Mouse (Mus musculus): ENCODE data around the gene Doc2b. TPM values are rescaled to one million over a fixed set of nuclear protein-coding genes. Genes with fewer than 3 reads are reported as not detected.

Gene Doc2b
- polyA plus RNA-seq, 2 experiments = 0.01 TPM; not detected in 1

DNA sequence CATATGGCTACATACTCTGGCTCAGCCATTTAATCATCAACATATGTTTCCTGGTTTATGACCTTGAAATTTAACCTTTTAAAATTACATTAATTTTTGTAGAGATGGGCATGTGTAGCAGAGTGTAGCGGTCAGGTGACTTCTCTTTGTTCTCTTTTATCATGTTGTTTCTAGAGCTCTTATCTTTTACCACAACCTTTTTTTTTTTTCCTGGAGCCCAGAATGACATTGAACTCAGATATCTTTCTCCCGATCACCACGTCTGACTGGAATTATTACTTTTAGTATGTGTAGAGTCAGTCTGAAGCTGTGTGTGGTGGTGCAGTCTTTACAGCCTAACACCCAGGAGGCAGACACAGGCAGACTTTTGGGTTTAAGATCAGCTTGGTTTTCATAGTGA lies 54.2 kb downstream of the Doc2b start:
- H3K27ac ChIP-seq = no peak overlapping the region
- H3K4me1 ChIP-seq (replicated peaks; ENCODE audit: control insufficient read depth in 2 of 2, insufficient read depth in 2 of 2, low read length in 1 of 2) = peaks cover 10 to 28% of the 10 kb centered on the region in 2 experiments
- ATAC-seq (ENCODE audit: insufficient read depth) = no peak
- H3K9ac ChIP-seq (replicated peaks) = no peak overlapping the region
- H3K9me3 ChIP-seq (ENCODE audit: control insufficient read depth, low read length) = no peaks in the 10 kb centered on the region
- DNase-seq (ENCODE audit: low read depth in 3 of 3, low spot score in 3 of 3) = no peak
- no peak overlapping the region for H3K4me3 ChIP-seq (ENCODE audit: insufficient read depth in 1 of 2, low read depth in 2 of 2, low read length in 2 of 2)
- TF ChIP-seq EP300 (IDR thresholded peaks at IDR 0.05; ENCODE audit: low read depth) (no peak), CTCF (IDR thresholded peaks at IDR 0.05; ENCODE audit: low read depth) (no peak)
- H3K4me2 ChIP-seq (ENCODE audit: low read depth) = no peak overlapping the region
- WGBS (ENCODE audit: insufficient replicate concordance) = 22% methylated on average over 3 of the region's 3 CpGs
- H3K36me3 ChIP-seq (replicated peaks; ENCODE audit: control insufficient read depth, insufficient read depth, low read depth) = peaks cover 8% of the 10 kb centered on the region
- no peaks in the 10 kb centered on the region for H3K27me3 ChIP-seq (ENCODE audit: control insufficient read depth, insufficient read depth, low read length)

DNA sequence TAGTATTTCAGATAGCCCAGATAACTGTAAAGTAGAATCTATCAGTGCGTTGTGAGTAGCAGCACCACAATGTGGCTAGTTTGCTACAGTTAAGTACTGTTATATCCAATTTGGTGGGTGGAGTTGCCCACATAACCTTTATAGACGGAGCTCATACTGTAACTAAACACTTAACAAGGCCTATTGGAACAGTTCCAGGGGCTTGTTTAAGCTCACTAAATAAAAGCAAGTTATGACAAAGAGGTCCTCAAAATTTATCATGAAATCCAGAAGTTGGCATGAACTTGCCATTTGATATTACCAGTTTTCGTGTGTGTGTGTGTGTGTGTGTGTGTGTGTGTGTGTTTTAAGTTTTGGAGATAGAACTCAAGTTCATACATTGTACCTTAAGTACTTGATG lies 55.6 kb downstream of the Doc2b start:
- peaks cover 8% of the 10 kb centered on the region for H3K36me3 ChIP-seq (replicated peaks; ENCODE audit: control insufficient read depth, insufficient read depth, low read depth)
- no peak overlapping the region for H3K9ac ChIP-seq (replicated peaks)
- no peak for TF ChIP-seq CTCF (IDR thresholded peaks at IDR 0.05; ENCODE audit: low read depth)
- no peak for TF ChIP-seq EP300 (IDR thresholded peaks at IDR 0.05; ENCODE audit: low read depth)
- H3K27me3 ChIP-seq (ENCODE audit: control insufficient read depth, insufficient read depth, low read length) = no peaks in the 10 kb centered on the region
- H3K9me3 ChIP-seq (ENCODE audit: control insufficient read depth, low read length) = no peaks in the 10 kb centered on the region
- no peak overlapping the region for H3K27ac ChIP-seq
- H3K4me1 ChIP-seq (replicated peaks; ENCODE audit: control insufficient read depth in 2 of 2, insufficient read depth in 2 of 2, low read length in 1 of 2) = peaks cover 10 to 28% of the 10 kb centered on the region in 2 experiments
- ATAC-seq (ENCODE audit: insufficient read depth) (no peak), DNase-seq (ENCODE audit: low read depth in 3 of 3, low spot score in 3 of 3) (no peak)
- no peak overlapping the region for H3K4me3 ChIP-seq (ENCODE audit: insufficient read depth in 1 of 2, low read depth in 2 of 2, low read length in 2 of 2)
- 48% methylated on average over 3 of the region's 3 CpGs for WGBS (ENCODE audit: insufficient replicate concordance)
- H3K4me2 ChIP-seq (ENCODE audit: low read depth) = no peak overlapping the region

DNA sequence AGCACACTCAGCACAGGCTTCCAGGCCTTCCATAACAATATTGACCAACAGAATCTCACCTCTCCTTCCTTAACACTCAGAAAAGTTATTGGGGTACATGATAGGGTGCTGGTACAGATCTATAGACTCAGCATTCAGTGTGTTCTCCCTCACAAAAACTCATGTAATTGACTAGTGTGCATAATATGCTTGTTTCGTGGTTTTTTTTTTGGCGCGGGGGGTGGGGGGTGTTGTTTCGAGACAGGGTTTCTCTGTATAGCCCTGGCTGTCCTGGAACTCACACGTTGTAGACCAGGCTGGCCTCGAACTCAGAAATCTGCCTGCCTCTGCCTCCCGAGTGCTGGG lies 57.4 kb downstream of the Doc2b start:
- Histone ChIP-seq H3K9me3 (ENCODE audit: control insufficient read depth, low read length) (no peaks in the 10 kb centered on the region), H3K4me1 (replicated peaks; ENCODE audit: control insufficient read depth in 2 of 2, insufficient read depth in 2 of 2, low read length in 1 of 2) (peaks cover 19 to 37% of the 10 kb centered on the region in 2 experiments), H3K27ac (no peak overlapping the region), H3K9ac (replicated peaks) (no peak overlapping the region), H3K4me2 (ENCODE audit: low read depth) (no peak overlapping the region), H3K27me3 (ENCODE audit: control insufficient read depth, insufficient read depth, low read length) (no peaks in the 10 kb centered on the region), H3K4me3 (ENCODE audit: insufficient read depth in 1 of 2, low read depth in 2 of 2, low read length in 2 of 2) (no peak overlapping the region), H3K36me3 (replicated peaks; ENCODE audit: control insufficient read depth, insufficient read depth, low read depth) (peaks cover 8% of the 10 kb centered on the region)
- DNase-seq (ENCODE audit: low read depth in 3 of 3, low spot score in 3 of 3) (no peak), ATAC-seq (ENCODE audit: insufficient read depth) (no peak)
- TF ChIP-seq CTCF (IDR thresholded peaks at IDR 0.05; ENCODE audit: low read depth) = no peak
- no peak for TF ChIP-seq EP300 (IDR thresholded peaks at IDR 0.05; ENCODE audit: low read depth)
- 80% methylated on average over 7 of the region's 7 CpGs for WGBS (ENCODE audit: insufficient replicate concordance)

DNA sequence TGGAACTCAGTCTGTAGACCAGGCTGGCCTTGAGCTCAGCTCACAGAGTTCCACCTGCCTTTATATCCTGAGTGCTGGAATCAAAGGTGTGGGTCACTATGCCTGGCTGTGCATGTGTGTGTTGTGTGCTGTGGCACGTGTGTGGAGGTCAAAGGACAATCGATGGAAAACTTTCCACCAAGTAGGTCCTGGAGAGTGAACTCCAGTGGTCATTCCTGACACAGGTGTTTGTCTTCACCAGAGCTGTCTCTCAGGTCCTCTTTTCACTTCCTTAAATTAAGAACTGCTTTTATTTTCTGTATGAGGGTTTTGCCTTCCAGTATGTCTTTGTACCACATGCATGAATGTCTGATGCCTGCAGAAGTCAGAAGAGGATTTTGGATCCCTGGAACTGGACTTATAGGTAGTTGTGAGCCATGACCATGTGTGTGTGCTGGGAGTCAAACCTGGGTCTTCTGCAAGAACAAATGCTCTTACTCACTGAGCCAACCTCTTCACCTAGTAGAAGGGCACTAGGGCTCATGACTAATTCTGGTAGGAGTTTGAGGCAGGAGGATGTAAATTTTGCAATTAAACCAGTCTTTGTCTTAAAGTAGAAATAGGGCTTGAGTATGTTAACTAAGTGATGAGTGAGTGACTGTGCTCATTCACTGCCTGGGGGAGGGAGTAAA lies 57.9 kb downstream of the Doc2b start:
- 72% methylated on average over 2 of the region's 2 CpGs for WGBS (ENCODE audit: insufficient replicate concordance)
- Histone ChIP-seq H3K4me3 (ENCODE audit: insufficient read depth in 1 of 2, low read depth in 2 of 2, low read length in 2 of 2) (no peak overlapping the region), H3K9me3 (ENCODE audit: control insufficient read depth, low read length) (no peaks in the 10 kb centered on the region), H3K27ac (no peak overlapping the region), H3K4me1 (replicated peaks; ENCODE audit: control insufficient read depth in 2 of 2, insufficient read depth in 2 of 2, low read length in 1 of 2) (peaks cover 19 to 37% of the 10 kb centered on the region in 2 experiments), H3K4me2 (ENCODE audit: low read depth) (no peak overlapping the region), H3K9ac (replicated peaks) (no peak overlapping the region), H3K36me3 (replicated peaks; ENCODE audit: control insufficient read depth, insufficient read depth, low read depth) (peaks cover 8% of the 10 kb centered on the region), H3K27me3 (ENCODE audit: control insufficient read depth, insufficient read depth, low read length) (no peaks in the 10 kb centered on the region)
- DNase-seq (ENCODE audit: low read depth in 3 of 3, low spot score in 3 of 3) (no peak), ATAC-seq (ENCODE audit: insufficient read depth) (no peak)
- no peak for TF ChIP-seq EP300 (IDR thresholded peaks at IDR 0.05; ENCODE audit: low read depth)
- no peak for TF ChIP-seq CTCF (IDR thresholded peaks at IDR 0.05; ENCODE audit: low read depth)

DNA sequence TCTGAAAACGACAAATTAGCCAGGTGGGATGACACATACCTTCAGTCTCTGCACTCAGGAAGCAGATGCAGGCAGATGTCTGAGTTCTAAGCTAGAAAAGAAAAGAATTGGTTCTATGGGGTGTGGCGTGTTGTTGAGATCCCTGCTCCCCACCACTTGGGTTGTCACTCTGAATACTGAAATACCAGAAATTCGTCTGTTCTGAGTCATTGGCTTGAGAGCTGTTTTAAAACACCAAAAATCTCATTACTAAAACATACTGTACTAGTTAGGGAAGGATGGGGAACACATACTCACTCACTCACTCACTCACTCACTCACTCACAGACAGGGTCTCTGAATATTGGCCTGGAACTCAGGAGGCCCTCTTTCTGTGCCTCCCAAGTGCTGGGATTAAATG lies 58.9 kb downstream of the Doc2b start:
- Histone ChIP-seq H3K27ac (no peak overlapping the region), H3K9me3 (ENCODE audit: control insufficient read depth, low read length) (no peaks in the 10 kb centered on the region), H3K9ac (replicated peaks) (no peak overlapping the region), H3K27me3 (ENCODE audit: control insufficient read depth, insufficient read depth, low read length) (no peaks in the 10 kb centered on the region), H3K36me3 (replicated peaks; ENCODE audit: control insufficient read depth, insufficient read depth, low read depth) (peaks cover 8% of the 10 kb centered on the region), H3K4me3 (ENCODE audit: insufficient read depth in 1 of 2, low read depth in 2 of 2, low read length in 2 of 2) (no peak overlapping the region), H3K4me2 (ENCODE audit: low read depth) (no peak overlapping the region), H3K4me1 (replicated peaks; ENCODE audit: control insufficient read depth in 2 of 2, insufficient read depth in 2 of 2, low read length in 1 of 2) (peaks cover 23 to 40% of the 10 kb centered on the region in 2 experiments)
- DNase-seq (ENCODE audit: low read depth in 3 of 3, low spot score in 3 of 3) (no peak), ATAC-seq (ENCODE audit: insufficient read depth) (no peak)
- 42% methylated on average over 3 of the region's 3 CpGs for WGBS (ENCODE audit: insufficient replicate concordance)
- TF ChIP-seq EP300 (IDR thresholded peaks at IDR 0.05; ENCODE audit: low read depth) = no peak
- no peak for TF ChIP-seq CTCF (IDR thresholded peaks at IDR 0.05; ENCODE audit: low read depth)
